Mouse (Mus musculus) heart, adult 2 months (tissue): Measurements from ENCODE around the gene Sema3a.

Experiments used
- EP300 ChIP-seq: fragments of 200-500 bp; IDR thresholded peaks from 2 replicates; pipeline ENCODE4 v1.6.1; 2011; ENCODE audit warnings: low read depth, low read length, control low read depth; ENCODE audit not compliant: insufficient read depth
- POLR2A ChIP-seq: fragments of 200-500 bp; IDR thresholded peaks from 2 replicates; pipeline ENCODE4 v1.6.1; 2011; ENCODE audit warnings: mild to moderate bottlenecking, low read depth, low read length, control low read depth; ENCODE audit not compliant: insufficient read depth

DNA sequence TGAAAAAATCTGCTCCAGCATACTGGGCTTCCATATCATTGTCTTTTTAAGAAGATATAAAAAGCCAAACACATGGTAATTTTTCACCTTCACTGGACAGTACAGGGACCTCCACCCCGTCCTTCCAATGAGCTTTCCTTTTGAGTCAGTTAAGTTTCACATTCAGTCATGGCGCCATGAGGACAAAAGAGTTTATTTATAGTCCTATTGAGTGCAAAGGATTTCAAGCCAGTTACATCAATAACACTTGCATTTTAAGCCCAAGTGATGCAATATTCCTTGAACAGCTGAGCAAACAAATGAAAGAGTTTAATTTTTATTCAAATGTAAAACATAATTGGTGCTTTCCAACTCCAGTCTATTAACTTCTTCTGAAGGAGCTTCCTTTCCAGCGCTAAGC is 448.7 kb downstream of the Sema3a start:
- TF ChIP-seq POLR2A = no peak
- TF ChIP-seq EP300 = no peak
